Mouse (Mus musculus): Measurements from ENCODE around the gene Fis1. TPM values are rescaled to one million over a fixed set of nuclear protein-coding genes. Genes with fewer than 3 reads are reported as not detected.

Gene Fis1
- polyA plus RNA-seq, 1 experiment from 2014 or later: 309 TPM

DNA sequence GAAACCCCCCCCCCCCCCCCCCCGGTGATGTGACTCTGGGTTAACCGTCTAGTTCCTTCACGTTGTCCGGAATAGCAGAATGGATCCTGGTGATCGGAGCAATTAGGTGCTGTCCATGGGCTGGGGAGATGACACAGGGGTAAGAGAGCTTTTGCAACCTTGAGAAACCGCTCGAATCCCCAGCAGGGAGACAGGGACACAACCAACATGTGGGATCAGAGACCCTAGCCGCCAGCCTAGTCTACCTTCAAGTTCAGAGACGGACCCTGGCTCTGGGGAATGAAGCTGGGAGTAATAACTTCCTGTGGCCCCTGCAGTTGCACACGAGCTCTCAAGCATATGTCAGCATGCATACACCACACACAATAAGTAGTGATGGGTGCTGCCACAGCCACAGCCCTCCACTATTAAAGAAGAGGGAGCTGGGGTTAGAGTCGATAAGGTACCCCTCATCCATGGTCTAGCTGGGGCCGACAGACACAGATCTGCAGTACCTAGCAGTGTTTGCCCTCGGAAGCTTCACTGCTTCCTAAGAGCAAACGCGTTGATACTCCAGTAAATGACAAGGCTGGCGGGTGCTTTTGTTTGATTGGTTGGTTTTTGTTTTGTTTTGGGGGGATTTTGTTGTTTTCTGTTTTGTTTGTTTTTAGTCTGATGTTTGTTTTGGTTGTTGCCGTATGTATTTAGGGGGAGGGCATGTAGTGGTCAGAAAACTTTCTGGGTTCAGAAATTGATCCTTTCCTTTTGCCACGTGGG lies 33.4 kb upstream of the Fis1 start:
- 19% methylated on average over 18 of the region's 18 CpGs for WGBS
- Histone ChIP-seq H3K27ac (ENCODE audit: low read depth) (peak overlapping the region; percentile 1; the same call in 1 of the 2 replicates), H3K9ac (ENCODE audit: low read length) (peak overlapping the region; percentile 58), H3K4me1 (replicated peaks; ENCODE audit: control insufficient read depth, insufficient read depth, low read length) (no peaks in the 10 kb centered on the region; the same call in 1 of the 2 replicates), H3K4me2 (ENCODE audit: low read length) (peak overlapping the region; percentile 90), H3K4me3 (ENCODE audit: low read depth, low read length) (peak overlapping the region; percentile 54), H3K9me3 (ENCODE audit: control insufficient read depth, low read length) (no peaks in the 10 kb centered on the region), H3K27me3 (replicated peaks; ENCODE audit: control insufficient read depth, insufficient read depth, low read length) (no peaks in the 10 kb centered on the region), H3K36me3 (ENCODE audit: control insufficient read depth, insufficient read depth, low read length) (no peaks in the 10 kb centered on the region)
- ATAC-seq (replicated peaks; ENCODE audit: low FRiP score, low TSS enrichment, low read depth) (no peak), DNase-seq (ENCODE audit: low spot score) (no peak)

DNA sequence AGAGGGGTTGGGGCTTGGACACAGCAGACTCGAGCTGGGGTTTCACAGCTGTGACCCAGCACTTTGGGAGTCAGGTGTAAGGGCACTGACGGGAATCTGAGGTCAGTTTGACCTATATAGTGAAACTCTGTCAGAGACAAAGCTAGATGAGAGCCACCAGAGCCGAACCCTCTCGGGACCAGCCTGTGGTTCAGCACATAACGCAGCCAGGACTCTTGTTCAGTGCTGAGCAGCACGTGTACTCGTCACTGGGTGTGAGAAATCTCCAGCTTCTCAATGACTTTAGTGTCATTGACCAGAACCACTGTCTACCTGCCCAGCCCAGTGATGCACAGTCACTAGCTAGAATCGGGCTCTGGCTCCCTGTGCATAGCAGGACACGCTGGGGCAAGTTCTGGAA lies 30.2 kb upstream of the Fis1 start:
- Histone ChIP-seq H3K36me3 (ENCODE audit: control insufficient read depth, insufficient read depth, low read length) (peaks cover 4% of the 10 kb centered on the region; the same call in 1 of the 2 replicates), H3K9me3 (ENCODE audit: control insufficient read depth, low read length) (no peaks in the 10 kb centered on the region), H3K27me3 (replicated peaks; ENCODE audit: control insufficient read depth, insufficient read depth, low read length) (no peaks in the 10 kb centered on the region), H3K4me3 (ENCODE audit: low read depth, low read length) (no peak overlapping the region), H3K27ac (ENCODE audit: low read depth) (no peak overlapping the region), H3K4me1 (replicated peaks; ENCODE audit: control insufficient read depth, insufficient read depth, low read length) (no peaks in the 10 kb centered on the region; the same call in 1 of the 2 replicates), H3K4me2 (ENCODE audit: low read length) (no peak overlapping the region), H3K9ac (ENCODE audit: low read length) (no peak overlapping the region)
- ATAC-seq (replicated peaks; ENCODE audit: low FRiP score, low TSS enrichment, low read depth) (no peak), DNase-seq (ENCODE audit: low spot score) (no peak)
- WGBS: 85% methylated on average over 9 of the region's 9 CpGs

DNA sequence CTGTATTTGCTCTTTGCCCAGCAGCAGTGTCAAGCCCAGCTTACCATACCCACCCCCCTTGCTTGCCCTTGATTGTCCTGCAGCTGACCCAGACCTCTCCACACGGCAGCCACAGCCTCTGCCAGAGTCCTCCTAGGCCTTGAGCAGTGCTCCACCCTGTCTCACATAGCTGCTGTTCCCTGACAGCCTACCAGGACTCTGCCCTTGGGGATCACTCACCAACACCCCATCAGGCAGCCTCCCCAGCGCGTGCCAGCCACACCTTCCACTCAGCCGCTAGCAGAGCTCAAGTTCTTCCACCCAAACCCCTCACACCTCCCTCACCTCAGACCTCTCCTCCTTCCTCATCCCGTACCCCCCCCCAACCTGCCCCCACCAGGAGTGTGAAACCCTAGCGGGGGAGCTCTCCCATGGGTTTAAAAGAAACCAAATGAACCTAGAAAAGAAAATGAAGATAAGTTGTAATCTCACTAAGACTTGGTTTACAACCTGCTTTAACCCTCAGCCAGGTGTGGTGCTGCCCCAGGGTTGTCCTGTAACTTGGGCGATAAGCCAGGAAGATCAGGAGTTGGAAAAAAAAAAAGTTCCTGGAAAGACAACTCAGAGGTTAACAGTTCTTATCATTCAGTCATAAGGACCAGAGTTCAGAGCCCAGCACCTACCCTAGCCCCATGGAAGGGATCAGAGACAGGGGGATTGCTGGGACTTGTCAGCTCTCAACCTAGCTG lies 29.2 kb upstream of the Fis1 start:
- H3K27me3 ChIP-seq (replicated peaks; ENCODE audit: control insufficient read depth, insufficient read depth, low read length): no peaks in the 10 kb centered on the region
- no peak overlapping the region for H3K4me3 ChIP-seq (ENCODE audit: low read depth, low read length)
- peak; percentile 68 for ATAC-seq (replicated peaks; ENCODE audit: low FRiP score, low TSS enrichment, low read depth)
- WGBS: 65% methylated on average over 7 of the region's 7 CpGs
- no peak for DNase-seq (ENCODE audit: low spot score)
- H3K36me3 ChIP-seq (ENCODE audit: control insufficient read depth, insufficient read depth, low read length): peaks cover 4% of the 10 kb centered on the region; the same call in 1 of the 2 replicates
- H3K4me2 ChIP-seq (ENCODE audit: low read length): no peak overlapping the region
- H3K9ac ChIP-seq (ENCODE audit: low read length): no peak overlapping the region
- no peaks in the 10 kb centered on the region for H3K9me3 ChIP-seq (ENCODE audit: control insufficient read depth, low read length)
- H3K4me1 ChIP-seq (replicated peaks; ENCODE audit: control insufficient read depth, insufficient read depth, low read length): no peaks in the 10 kb centered on the region; the same call in 1 of the 2 replicates
- 0 out of 2 replicates have a peak overlapping the region, but pooled peaks have one; percentile 1 for H3K27ac ChIP-seq (ENCODE audit: low read depth)

DNA sequence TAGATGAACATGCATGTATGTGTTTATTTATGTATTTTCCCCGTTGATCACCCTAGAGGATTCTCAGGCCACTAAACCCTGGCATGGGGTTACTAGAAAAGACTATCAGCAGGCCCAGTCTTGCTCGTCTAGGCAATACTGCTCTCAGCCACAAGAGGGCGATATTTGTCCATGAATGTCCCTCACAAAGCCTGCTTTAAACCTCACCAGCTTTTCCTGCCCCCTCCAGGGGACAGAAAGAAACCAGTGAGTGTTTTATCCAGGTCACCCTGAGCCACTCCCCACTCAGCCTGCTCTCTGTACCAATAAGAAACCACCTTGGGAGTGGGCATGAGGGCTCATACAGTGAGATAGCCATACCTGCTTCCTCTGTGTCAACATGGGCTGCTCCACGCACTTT lies 24.0 kb upstream of the Fis1 start:
- 17% methylated on average over 4 of the region's 4 CpGs for WGBS
- Histone ChIP-seq H3K27me3 (replicated peaks; ENCODE audit: control insufficient read depth, insufficient read depth, low read length) (no peaks in the 10 kb centered on the region), H3K4me1 (replicated peaks; ENCODE audit: control insufficient read depth, insufficient read depth, low read length) (no peaks in the 10 kb centered on the region), H3K9me3 (ENCODE audit: control insufficient read depth, low read length) (no peaks in the 10 kb centered on the region), H3K4me3 (ENCODE audit: low read depth, low read length) (no peak overlapping the region), H3K27ac (ENCODE audit: low read depth) (no peak overlapping the region), H3K9ac (ENCODE audit: low read length) (no peak overlapping the region), H3K4me2 (ENCODE audit: low read length) (no peak overlapping the region), H3K36me3 (ENCODE audit: control insufficient read depth, insufficient read depth, low read length) (peaks cover 4% of the 10 kb centered on the region; the same call in 1 of the 2 replicates)
- DNase-seq (ENCODE audit: low spot score) (peak; percentile 98), ATAC-seq (replicated peaks; ENCODE audit: low FRiP score, low TSS enrichment, low read depth) (peak; percentile 75)

DNA sequence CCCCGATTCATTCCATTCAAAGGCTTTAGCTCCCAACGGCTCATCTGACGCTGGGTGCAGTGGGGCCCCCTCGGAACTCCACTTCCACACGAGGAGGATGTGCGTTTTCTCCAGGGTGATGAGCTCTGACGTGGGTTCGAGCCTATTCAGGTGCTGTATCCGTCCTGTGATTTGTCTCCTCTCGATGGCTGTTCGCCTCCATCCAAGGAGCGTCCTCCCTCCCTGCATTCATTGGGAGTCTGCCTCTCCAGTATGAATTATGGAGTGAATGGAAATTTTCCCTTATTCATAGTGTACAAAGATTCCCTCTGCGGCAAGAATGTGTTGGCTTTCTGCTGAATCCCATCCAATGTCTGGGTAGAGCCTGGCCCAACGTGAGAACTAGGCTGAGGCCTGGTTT lies 21.2 kb upstream of the Fis1 start:
- Histone ChIP-seq H3K9me3 (ENCODE audit: control insufficient read depth, low read length) (no peaks in the 10 kb centered on the region), H3K9ac (ENCODE audit: low read length) (no peak overlapping the region), H3K27ac (ENCODE audit: low read depth) (no peak overlapping the region), H3K4me2 (ENCODE audit: low read length) (no peak overlapping the region), H3K27me3 (replicated peaks; ENCODE audit: control insufficient read depth, insufficient read depth, low read length) (no peaks in the 10 kb centered on the region), H3K4me1 (replicated peaks; ENCODE audit: control insufficient read depth, insufficient read depth, low read length) (no peaks in the 10 kb centered on the region), H3K4me3 (ENCODE audit: low read depth, low read length) (no peak overlapping the region), H3K36me3 (ENCODE audit: control insufficient read depth, insufficient read depth, low read length) (no peaks in the 10 kb centered on the region)
- ATAC-seq (replicated peaks; ENCODE audit: low FRiP score, low TSS enrichment, low read depth): no peak
- 81% methylated on average over 14 of the region's 14 CpGs for WGBS
- no peak for DNase-seq (ENCODE audit: low spot score)

DNA sequence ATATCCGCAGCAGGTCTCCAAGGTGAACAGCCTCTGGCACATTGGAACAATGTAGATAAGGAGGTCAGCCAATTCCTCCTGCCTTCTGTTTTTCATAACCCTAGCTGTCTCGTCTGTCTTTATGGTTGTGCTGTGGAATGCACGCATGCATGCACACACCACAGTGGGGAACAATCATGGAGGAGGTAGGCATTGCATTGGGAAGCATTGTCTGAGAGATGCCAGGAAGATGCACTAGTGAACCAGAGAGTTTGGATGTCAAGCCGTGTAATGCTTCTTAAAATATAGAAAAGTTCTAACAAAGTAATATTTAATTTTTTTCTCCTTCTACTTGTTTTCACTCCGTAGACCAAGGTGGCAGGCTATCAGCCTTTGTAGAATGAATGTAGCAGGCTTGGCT lies 20.1 kb upstream of the Fis1 start:
- ATAC-seq (replicated peaks; ENCODE audit: low FRiP score, low TSS enrichment, low read depth) (no peak), DNase-seq (ENCODE audit: low spot score) (no peak)
- Histone ChIP-seq H3K27me3 (replicated peaks; ENCODE audit: control insufficient read depth, insufficient read depth, low read length) (no peaks in the 10 kb centered on the region), H3K36me3 (ENCODE audit: control insufficient read depth, insufficient read depth, low read length) (no peaks in the 10 kb centered on the region), H3K4me2 (ENCODE audit: low read length) (no peak overlapping the region), H3K9me3 (ENCODE audit: control insufficient read depth, low read length) (no peaks in the 10 kb centered on the region), H3K9ac (ENCODE audit: low read length) (no peak overlapping the region), H3K4me3 (ENCODE audit: low read depth, low read length) (no peak overlapping the region), H3K27ac (ENCODE audit: low read depth) (no peak overlapping the region), H3K4me1 (replicated peaks; ENCODE audit: control insufficient read depth, insufficient read depth, low read length) (no peaks in the 10 kb centered on the region)
- WGBS: 82% methylated on average over 5 of the region's 5 CpGs

DNA sequence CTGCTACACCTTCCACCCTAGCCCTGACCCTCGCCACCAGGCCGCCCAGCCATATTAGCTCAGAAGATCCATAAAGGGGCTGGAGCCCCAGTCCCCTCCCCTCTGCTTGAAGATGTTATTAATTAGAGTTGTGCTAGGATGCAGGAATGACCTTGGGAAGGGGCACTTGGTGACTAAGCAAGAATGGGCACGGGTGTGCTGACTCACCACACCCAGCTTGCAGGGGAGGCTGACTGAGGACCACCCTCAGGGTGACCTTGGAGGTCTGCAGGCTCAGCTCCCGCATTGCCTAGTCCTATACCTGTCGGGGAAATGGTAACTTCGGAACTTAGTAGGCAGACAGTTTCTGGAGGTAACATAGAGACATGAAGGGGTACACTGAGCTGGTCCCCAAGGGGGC lies 19.1 kb upstream of the Fis1 start:
- WGBS: 90% methylated on average over 6 of the region's 6 CpGs
- H3K27ac ChIP-seq (ENCODE audit: low read depth): no peak overlapping the region

DNA sequence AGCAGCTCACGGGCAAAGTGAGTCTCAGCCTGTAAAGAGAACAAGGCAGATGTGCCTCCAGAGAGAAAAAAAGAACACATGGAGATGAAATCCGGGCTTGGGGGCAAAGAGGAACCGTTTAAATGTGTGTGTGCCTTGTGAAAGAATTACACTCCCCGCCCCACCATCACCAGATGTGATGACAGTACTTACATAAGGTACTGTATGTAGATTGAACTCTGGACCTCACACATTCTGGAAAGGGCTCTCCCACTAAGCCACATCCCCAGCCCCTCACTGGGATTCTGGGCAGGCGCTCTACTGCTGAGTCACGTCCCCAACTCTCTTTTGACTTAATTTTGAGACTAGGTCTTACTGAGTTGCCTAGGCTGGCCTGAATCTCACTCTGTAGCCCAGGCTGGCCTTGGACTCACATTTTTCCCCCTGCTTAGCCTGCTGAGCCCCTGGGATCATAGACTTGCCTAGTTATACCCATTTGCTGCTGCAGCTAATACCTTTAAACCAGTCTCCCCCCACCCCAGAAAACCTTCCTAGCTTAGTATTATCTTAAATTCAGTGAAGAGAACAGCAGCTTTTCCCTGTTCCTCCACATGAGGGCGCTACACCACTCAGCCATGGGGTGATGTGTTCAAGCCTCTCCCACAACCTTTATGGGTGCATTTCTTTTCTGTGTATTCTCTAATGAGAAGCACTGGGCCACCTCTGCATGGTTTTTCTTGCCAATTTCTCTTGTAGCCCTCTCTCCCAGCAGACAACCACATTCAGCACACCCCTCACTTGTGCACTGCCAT lies 17.0 kb upstream of the Fis1 start:
- Histone ChIP-seq H3K27ac (ENCODE audit: low read depth) (no peak overlapping the region), H3K4me2 (ENCODE audit: low read length) (no peak overlapping the region), H3K9me3 (ENCODE audit: control insufficient read depth, low read length) (no peaks in the 10 kb centered on the region), H3K36me3 (ENCODE audit: control insufficient read depth, insufficient read depth, low read length) (no peaks in the 10 kb centered on the region), H3K27me3 (replicated peaks; ENCODE audit: control insufficient read depth, insufficient read depth, low read length) (no peaks in the 10 kb centered on the region), H3K4me3 (ENCODE audit: low read depth, low read length) (no peak overlapping the region), H3K9ac (ENCODE audit: low read length) (no peak overlapping the region), H3K4me1 (replicated peaks; ENCODE audit: control insufficient read depth, insufficient read depth, low read length) (no peaks in the 10 kb centered on the region)
- 65% methylated on average over 7 of the region's 7 CpGs for WGBS
- ATAC-seq (replicated peaks; ENCODE audit: low FRiP score, low TSS enrichment, low read depth): no peak
- DNase-seq (ENCODE audit: low spot score): no peak

More for the DNA sequence above, 19.1 kb upstream of the Fis1 start:
- DNase-seq (ENCODE audit: low spot score) (no peak), ATAC-seq (replicated peaks; ENCODE audit: low FRiP score, low TSS enrichment, low read depth) (no peak)
- Histone ChIP-seq H3K9me3 (ENCODE audit: control insufficient read depth, low read length) (no peaks in the 10 kb centered on the region), H3K9ac (ENCODE audit: low read length) (no peak overlapping the region), H3K4me3 (ENCODE audit: low read depth, low read length) (no peak overlapping the region), H3K36me3 (ENCODE audit: control insufficient read depth, insufficient read depth, low read length) (no peaks in the 10 kb centered on the region), H3K4me2 (ENCODE audit: low read length) (no peak overlapping the region), H3K27me3 (replicated peaks; ENCODE audit: control insufficient read depth, insufficient read depth, low read length) (no peaks in the 10 kb centered on the region), H3K4me1 (replicated peaks; ENCODE audit: control insufficient read depth, insufficient read depth, low read length) (no peaks in the 10 kb centered on the region)

All from intestine, embryonic 14.5 days (tissue).